Mouse (Mus musculus) forebrain, embryonic 14.5 days (tissue): ENCODE data around the gene Fabp3. TPM values are rescaled to one million over a fixed set of nuclear protein-coding genes. Genes with fewer than 3 reads are reported as not detected.

Experiments
- ATAC-seq: fragments of 200-750 bp; cut with Nextera tagmentation; 2 replicates; pipeline ENCODE4 v1.8.0; 2017; ENCODE audit warnings: mild to moderate bottlenecking, moderate library complexity
- DNase-seq: peaks from one replicate; pipeline ENCODE4 v3.0.0-alpha.2; 2015; ENCODE audit warnings: low spot score
- H3K27ac ChIP-seq: fragments of 300-500 bp; sonication (generic); 2 replicates; pipeline ENCODE4 v1.5.1; 2014; ENCODE audit warnings: low read depth, mild to moderate bottlenecking, control low read depth, low read length, moderate library complexity
- H3K27me3 ChIP-seq: fragments of 300-500 bp; sonication (generic); replicated peaks from 2 replicates; pipeline ENCODE4 v1.6.1; 2014; ENCODE audit warnings: low read length, control low read depth, mixed read lengths; ENCODE audit not compliant: control insufficient read depth, insufficient read depth
- H3K36me3 ChIP-seq: fragments of 300-500 bp; sonication (generic); 2 replicates; pipeline ENCODE4 v1.6.1; 2014; ENCODE audit warnings: low read length, control low read depth; ENCODE audit not compliant: control insufficient read depth, insufficient read depth
- H3K4me1 ChIP-seq: fragments of 300-500 bp; sonication (generic); 2 replicates; pipeline ENCODE4 v1.6.1; 2014; ENCODE audit warnings: antibody characterized with exemption, low read length, control low read depth; ENCODE audit not compliant: control insufficient read depth, insufficient read depth
- H3K4me2 ChIP-seq: fragments of 300-500 bp; sonication (generic); 2 replicates; pipeline ENCODE4 v1.6.1; 2014; ENCODE audit warnings: mild to moderate bottlenecking, control low read depth, low read length
- H3K4me3 ChIP-seq: fragments of 300-500 bp; sonication (generic); 2 replicates; pipeline ENCODE4 v1.5.1; 2014; ENCODE audit warnings: low read depth, low read length, control low read depth
- H3K9ac ChIP-seq: fragments of 300-500 bp; sonication (generic); 2 replicates; pipeline ENCODE4 v1.6.1; 2014; ENCODE audit warnings: mild to moderate bottlenecking, low read length, control low read depth, moderate library complexity
- H3K9me3 ChIP-seq: fragments of 300-500 bp; sonication (generic); replicated peaks from 2 replicates; pipeline ENCODE4 v1.6.1; 2016; ENCODE audit warnings: low read length, control low read depth, mixed read lengths; ENCODE audit not compliant: control insufficient read depth
- WGBS: fragments of 180-500 bp; shearing (Covaris S2); extraction: QIAGEN DNeasy Blood & Tissue Kit; methylation state at CpG from one replicate; pipeline ENCODE4 v1.1.7; 2014; 5-methylcytosine and 5-hydroxymethylcytosine counted together
- polyA plus RNA-seq: library from polyadenylated mRNA; unstranded; fragments of >200 nt; fragmentation: Nextera tagmentation; extraction: Ambion mirVana; gene quantifications from 2 replicates; pipeline ENCODE4 v1.2.1, GENCODE M21; 2014

Fabp3 gene
- polyA plus RNA-seq, 1 experiment from 2014 or later = 107 TPM

DNA sequence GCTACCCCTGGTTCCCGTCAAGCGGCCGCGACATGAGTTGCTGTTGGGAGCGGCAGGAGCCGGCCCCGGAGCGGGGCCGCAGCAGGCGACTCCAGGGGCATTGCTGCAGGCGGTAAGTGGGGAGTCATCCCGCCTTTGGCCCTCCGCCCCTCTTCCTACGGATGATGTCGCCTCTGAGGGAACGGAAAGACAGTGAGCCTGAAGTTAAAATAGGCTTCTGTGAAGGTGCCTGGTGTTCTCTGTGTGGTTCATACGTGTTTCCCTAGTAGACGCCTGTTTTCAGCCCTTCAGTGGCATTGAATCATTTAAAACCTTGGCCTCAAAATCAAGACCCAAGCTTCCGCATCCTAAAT lies 51.8 kb downstream of the Fabp3 start:
- 0 out of 2 replicates have a peak overlapping the region, but pooled peaks have one; percentile 65 for H3K27ac ChIP-seq
- peaks cover 14% of the 10 kb centered on the region for H3K4me1 ChIP-seq
- under 1% methylated on average over 19 of the region's 19 CpGs for WGBS
- DNase-seq (no peak), ATAC-seq (no peak)
- H3K4me2 ChIP-seq = peak overlapping the region; percentile 64
- H3K27me3 ChIP-seq = no peaks in the 10 kb centered on the region
- peak overlapping the region; percentile 73 for H3K4me3 ChIP-seq
- H3K36me3 ChIP-seq = peaks cover 26% of the 10 kb centered on the region
- peak overlapping the region; percentile 83 for H3K9ac ChIP-seq
- H3K9me3 ChIP-seq = no peaks in the 10 kb centered on the region

Other genes starting within 250 kb of the Fabp3 start
- 88.6 and 91.9 TPM in 2 replicates for gene Pef1, start 206.0 kb upstream of the Fabp3 start, polyA plus RNA-seq
- 0.13 and 0.48 TPM in 2 replicates for gene Hcrtr1, start 169.2 kb upstream of the Fabp3 start, polyA plus RNA-seq
- 2.7 and 4.0 TPM in 2 replicates for gene Tinagl1, start 133.5 kb upstream of the Fabp3 start, polyA plus RNA-seq
- gene Gm853, start 86.2 kb upstream of the Fabp3 start, polyA plus RNA-seq = 0.11 and 0.89 TPM in 2 replicates
- gene Serinc2, start 29.4 kb upstream of the Fabp3 start, polyA plus RNA-seq = 79.1 and 93.9 TPM in 2 replicates
- 0.63 and 0.80 TPM in 2 replicates for gene Gm10570, start 79 bp downstream of the Fabp3 start, polyA plus RNA-seq
- gene Zcchc17, start 51.3 kb downstream of the Fabp3 start, polyA plus RNA-seq = 91.3 and 91.7 TPM in 2 replicates
- 143 and 160 TPM in 2 replicates for gene Snrnp40, start 51.5 kb downstream of the Fabp3 start, polyA plus RNA-seq